In genomic region chr4:136763349-136763748, GRCm38 (mm10) we compare ENCODE assay signal across 14 mouse cellular contexts.
A peak's percentile ranks its signal among the peaks of the same experiment; 100 is the strongest.
DNase-seq lines count a peak whose midpoint lies in the region; ATAC-seq and TF ChIP-seq lines count a peak whose summit lies in the region.
"Had no signal": no experiment of that assay in that cellular context is flagged by ENCODE, and none has a peak within 500 bp of the region (broad histone marks: within the 10 kb centered on the region; RNA-seq: fewer than 3 reads in every experiment).

No protein-coding gene starts in this region.

- 31% methylated on average over 5 of the region's 5 CpGs for WGBS in forebrain, embryonic 10.5 days
- 46% methylated on average over 5 of the region's 5 CpGs for WGBS in forebrain, embryonic 13.5 days
- WGBS in intestine, embryonic 15.5 days, result 54% methylated on average over 5 of the region's 5 CpGs
- 55% methylated on average over 5 of the region's 5 CpGs for whole genome bisulfite sequencing in intestine, postnatal 0 days
- WGBS in midbrain, embryonic 12.5 days, result 25% methylated on average over 5 of the region's 5 CpGs
- 35% methylated on average over 5 of the region's 5 CpGs for WGBS in midbrain, embryonic 13.5 days
- WGBS in hindbrain, embryonic 14.5 days, result 28% methylated on average over 5 of the region's 5 CpGs

- peaks cover 4% of the 10 kb centered on the region; the same call in 1 of the 2 replicates for H3K9me3 ChIP-seq in forebrain, embryonic 10.5 days
- H3K9me3 ChIP-seq in forebrain, embryonic 13.5 days (replicated peaks), result 0 out of 2 replicates have a peak, but pooled peaks cover under 1% of the 10 kb centered on the region
- no peaks in the 10 kb centered on the region for H3K9me3 ChIP-seq in intestine, embryonic 15.5 days
- H3K9me3 ChIP-seq in intestine, postnatal 0 days (ENCODE audit: control insufficient read depth), result no peaks in the 10 kb centered on the region
- 0 out of 2 replicates have a peak, but pooled peaks cover 1% of the 10 kb centered on the region for H3K9me3 ChIP-seq in midbrain, embryonic 12.5 days
- no peaks in the 10 kb centered on the region for H3K9me3 ChIP-seq in midbrain, embryonic 13.5 days
- no peaks in the 10 kb centered on the region for H3K9me3 ChIP-seq in hindbrain, embryonic 14.5 days (ENCODE audit: control insufficient read depth, low read length)
- H3K9me3 ChIP-seq: embryonic facial prominence, embryonic 12.5 days; hindbrain, embryonic 15.5 days; lung, embryonic 15.5 days had no signal

- peaks cover 66% of the 10 kb centered on the region for H3K36me3 ChIP-seq in forebrain, embryonic 10.5 days (replicated peaks)
- H3K36me3 ChIP-seq in forebrain, embryonic 13.5 days (ENCODE audit: poor library complexity, severe bottlenecking), result peaks cover 35% of the 10 kb centered on the region
- 0 out of 2 replicates have a peak, but pooled peaks cover 3% of the 10 kb centered on the region for H3K36me3 ChIP-seq in intestine, embryonic 15.5 days
- H3K36me3 ChIP-seq in intestine, postnatal 0 days (ENCODE audit: control insufficient read depth, insufficient read depth), result peaks cover 14% of the 10 kb centered on the region; the same call in 1 of the 2 replicates
- peaks cover 22% of the 10 kb centered on the region for H3K36me3 ChIP-seq in midbrain, embryonic 12.5 days
- H3K36me3 ChIP-seq in midbrain, embryonic 13.5 days, result peaks cover 23% of the 10 kb centered on the region
- H3K36me3 ChIP-seq in hindbrain, embryonic 14.5 days (replicated peaks; ENCODE audit: control insufficient read depth, insufficient read depth), result peaks cover 6% of the 10 kb centered on the region; the same call in 1 of the 2 replicates
- H3K36me3 ChIP-seq: lung, embryonic 15.5 days had no signal

- no peak overlapping the region for H3K4me2 ChIP-seq in forebrain, embryonic 13.5 days
- H3K4me2 ChIP-seq in intestine, embryonic 15.5 days (replicated peaks), result no peak overlapping the region
- no peak overlapping the region for H3K4me2 ChIP-seq in intestine, postnatal 0 days (replicated peaks; ENCODE audit: low read depth)
- H3K4me2 ChIP-seq in midbrain, embryonic 12.5 days (replicated peaks), result no peak overlapping the region
- H3K4me2 ChIP-seq in midbrain, embryonic 13.5 days (replicated peaks), result no peak overlapping the region
- H3K4me2 ChIP-seq in hindbrain, embryonic 14.5 days (replicated peaks), result no peak overlapping the region
- H3K4me2 ChIP-seq: embryonic facial prominence, embryonic 12.5 days; hindbrain, embryonic 15.5 days; lung, embryonic 15.5 days had no signal

- H3K4me3 ChIP-seq in forebrain, embryonic 10.5 days, result no peak overlapping the region
- H3K4me3 ChIP-seq in forebrain, embryonic 13.5 days, result no peak overlapping the region
- H3K4me3 ChIP-seq in intestine, embryonic 15.5 days (replicated peaks), result no peak overlapping the region
- H3K4me3 ChIP-seq in intestine, postnatal 0 days (ENCODE audit: low read depth, low read length), result no peak overlapping the region
- H3K4me3 ChIP-seq in midbrain, embryonic 12.5 days, result no peak overlapping the region
- no peak overlapping the region for H3K4me3 ChIP-seq in midbrain, embryonic 13.5 days (replicated peaks)
- H3K4me3 ChIP-seq in hindbrain, embryonic 14.5 days (replicated peaks; ENCODE audit: low read length), result no peak overlapping the region
- H3K4me3 ChIP-seq: embryonic facial prominence, embryonic 12.5 days; hindbrain, embryonic 15.5 days; lung, embryonic 15.5 days had no signal

- ATAC-seq in forebrain, embryonic 13.5 days, result no peak
- ATAC-seq in intestine, embryonic 15.5 days, result no peak
- no peak for ATAC-seq in intestine, postnatal 0 days
- ATAC-seq in midbrain, embryonic 12.5 days (ENCODE audit: low FRiP score, low read depth), result no peak
- ATAC-seq in midbrain, embryonic 13.5 days, result no peak
- ATAC-seq in hindbrain, embryonic 14.5 days (ENCODE audit: low FRiP score), result peak; percentile 14; the same call in 1 of the 2 replicates

- no peak for DNase-seq in forebrain, embryonic 10.5 days (ENCODE audit: extremely low spot score, low spot score)
- DNase-seq in hindbrain, embryonic 14.5 days (ENCODE audit: low spot score), result no peak
- no peak for DNase-seq in urinary bladder, adult 2 months (ENCODE audit: low spot score)
- DNase-seq: adrenal gland, postnatal 10 days; cerebellum, adult 9-11 months; thymus, postnatal 36 days had no signal

- no peak for TF ChIP-seq CTCF in intestine, postnatal 0 days (IDR thresholded peaks at IDR 0.05; ENCODE audit: low read depth)

- H3K27ac ChIP-seq in forebrain, embryonic 10.5 days, result peak overlapping the region; percentile 76
- no peak overlapping the region for H3K27ac ChIP-seq in forebrain, embryonic 13.5 days
- 0 out of 2 replicates have a peak overlapping the region, but pooled peaks have one; percentile 1 for H3K27ac ChIP-seq in intestine, embryonic 15.5 days
- no peak overlapping the region for H3K27ac ChIP-seq in intestine, postnatal 0 days (ENCODE audit: low read depth, low read length)
- H3K27ac ChIP-seq in midbrain, embryonic 12.5 days (replicated peaks), result peak overlapping the region; percentile 87; the same call in 1 of the 2 replicates
- no peak overlapping the region for H3K27ac ChIP-seq in midbrain, embryonic 13.5 days
- no peak overlapping the region for H3K27ac ChIP-seq in hindbrain, embryonic 14.5 days
- H3K27ac ChIP-seq: embryonic facial prominence, embryonic 12.5 days; hindbrain, embryonic 15.5 days; lung, embryonic 15.5 days had no signal

- H3K4me1 ChIP-seq in forebrain, embryonic 10.5 days, result peaks cover 83% of the 10 kb centered on the region
- H3K4me1 ChIP-seq in forebrain, embryonic 13.5 days, result peaks cover 48% of the 10 kb centered on the region
- peaks cover 40% of the 10 kb centered on the region for H3K4me1 ChIP-seq in intestine, embryonic 15.5 days (replicated peaks)
- no peaks in the 10 kb centered on the region; the same call in none of the 2 replicates for H3K4me1 ChIP-seq in intestine, postnatal 0 days (replicated peaks; ENCODE audit: control insufficient read depth, insufficient read depth, low read length)
- peaks cover 65% of the 10 kb centered on the region for H3K4me1 ChIP-seq in midbrain, embryonic 12.5 days
- peaks cover 74% of the 10 kb centered on the region for H3K4me1 ChIP-seq in midbrain, embryonic 13.5 days (replicated peaks)
- H3K4me1 ChIP-seq in hindbrain, embryonic 14.5 days (replicated peaks; ENCODE audit: control insufficient read depth, insufficient read depth, low read length), result peaks cover 3% of the 10 kb centered on the region; the same call in 1 of the 2 replicates

- no peak overlapping the region for H3K9ac ChIP-seq in forebrain, embryonic 13.5 days
- H3K9ac ChIP-seq in intestine, embryonic 15.5 days, result no peak overlapping the region
- no peak overlapping the region for H3K9ac ChIP-seq in intestine, postnatal 0 days (ENCODE audit: low read depth, low read length)
- no peak overlapping the region for H3K9ac ChIP-seq in midbrain, embryonic 12.5 days (replicated peaks)
- no peak overlapping the region for H3K9ac ChIP-seq in midbrain, embryonic 13.5 days (replicated peaks)
- H3K9ac ChIP-seq in hindbrain, embryonic 14.5 days, result no peak overlapping the region
- H3K9ac ChIP-seq: embryonic facial prominence, embryonic 12.5 days; hindbrain, embryonic 15.5 days; lung, embryonic 15.5 days had no signal

- peaks cover 5% of the 10 kb centered on the region for H3K27me3 ChIP-seq in forebrain, embryonic 10.5 days (ENCODE audit: poor library complexity, severe bottlenecking)
- no peaks in the 10 kb centered on the region for H3K27me3 ChIP-seq in forebrain, embryonic 13.5 days
- no peaks in the 10 kb centered on the region for H3K27me3 ChIP-seq in intestine, embryonic 15.5 days (replicated peaks)
- no peaks in the 10 kb centered on the region for H3K27me3 ChIP-seq in intestine, postnatal 0 days (replicated peaks; ENCODE audit: control insufficient read depth, insufficient read depth, low read length)
- peaks cover 23% of the 10 kb centered on the region for H3K27me3 ChIP-seq in midbrain, embryonic 12.5 days
- no peaks in the 10 kb centered on the region for H3K27me3 ChIP-seq in midbrain, embryonic 13.5 days
- no peaks in the 10 kb centered on the region for H3K27me3 ChIP-seq in hindbrain, embryonic 14.5 days (ENCODE audit: control insufficient read depth, insufficient read depth, low read length)
- H3K27me3 ChIP-seq: hindbrain, embryonic 15.5 days; lung, embryonic 15.5 days had no signal

Comparison
In these comparisons a context has a peak if more than half of its experiments do, and no peak if none do; other contexts are left out.
1. H3K27ac ChIP-seq: peak in forebrain, embryonic 10.5 days (single experiment), intestine, embryonic 15.5 days (single experiment) and midbrain, embryonic 12.5 days (single experiment); none in forebrain, embryonic 13.5 days (single experiment), intestine, postnatal 0 days (single experiment), midbrain, embryonic 13.5 days (single experiment) and hindbrain, embryonic 14.5 days (single experiment).